Mouse (Mus musculus) spleen, postnatal 14 days (tissue): ENCODE results near the gene Tnrc6c.

ENCODE experiments used
- DNase-seq, 2 experiments: peaks; one replicate each; pipeline ENCODE4 v3.0.0; 2021 to 2022; ENCODE audit warnings: low spot score in 2 of 2

The Tnrc6c gene

DNA sequence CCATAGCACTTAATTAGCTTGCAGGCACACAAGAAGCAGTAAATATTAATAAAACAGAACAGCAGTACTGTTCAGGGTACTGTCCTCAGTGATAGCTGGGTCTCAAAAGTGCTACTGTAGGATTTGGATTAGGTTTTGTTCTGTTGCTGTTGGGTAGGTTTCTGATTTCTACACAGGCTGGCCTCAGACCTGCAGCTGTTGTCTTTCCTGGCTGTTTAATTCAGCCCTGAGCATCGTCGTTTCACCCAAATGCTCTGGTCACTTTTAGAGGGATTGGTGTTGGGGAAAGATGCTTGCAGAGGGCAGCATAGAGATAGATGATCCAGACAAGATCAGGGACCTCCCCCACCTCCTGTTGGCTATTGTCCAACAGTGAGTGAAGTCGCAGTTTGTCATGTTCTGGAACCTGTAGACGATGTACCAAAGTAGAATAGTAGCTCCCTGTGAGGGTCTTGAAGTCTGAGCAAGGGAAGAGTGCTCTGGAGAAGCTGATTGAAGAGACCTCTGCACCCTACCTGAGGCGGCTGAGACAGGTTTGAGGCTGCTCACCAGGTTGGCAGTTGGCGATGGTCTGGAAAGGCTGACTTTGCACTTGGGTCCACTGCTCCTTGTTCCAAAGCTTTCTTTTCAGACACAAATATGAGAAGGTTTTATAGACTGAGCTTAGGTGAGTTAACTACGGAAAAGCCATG lies 75.9 kb downstream of the Tnrc6c start:
- DNase-seq, result no peak

DNA sequence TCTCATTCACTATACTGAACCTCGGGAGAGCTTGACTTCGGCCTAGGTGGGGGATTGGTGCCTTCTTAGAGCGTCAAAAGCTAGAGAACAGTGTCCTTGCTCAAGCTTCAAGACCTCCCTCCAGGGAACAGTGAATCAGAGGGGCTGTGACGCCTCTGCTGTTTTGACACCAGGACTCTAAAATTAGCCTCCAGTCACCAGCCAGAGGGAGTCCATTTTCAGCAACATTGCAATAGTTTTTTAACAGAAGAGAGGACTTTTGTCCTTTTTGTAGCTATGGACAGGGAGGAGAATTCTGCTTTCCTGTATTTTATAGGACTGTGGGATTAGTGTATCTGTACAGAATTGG lies 76.4 kb downstream of the Tnrc6c start:
- DNase-seq, result no peak

DNA sequence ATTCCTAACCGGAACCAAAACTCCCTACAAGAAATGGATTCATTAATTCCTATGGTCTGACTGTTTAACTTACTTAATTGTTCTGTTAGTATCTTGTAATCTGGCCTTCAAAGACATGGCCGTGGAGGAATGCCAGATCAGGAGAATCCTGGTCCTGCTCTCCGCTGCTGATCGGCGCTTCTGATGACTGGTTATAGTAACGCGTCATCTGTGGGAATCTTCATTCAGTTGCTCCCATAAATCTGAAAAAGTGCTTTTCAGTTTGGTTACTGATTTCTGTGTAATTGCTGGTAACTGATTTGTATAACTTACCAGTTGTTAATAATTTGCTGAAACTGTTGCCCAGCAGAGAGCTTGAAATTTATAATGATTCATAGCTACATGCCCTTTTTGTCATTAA lies 77.4 kb downstream of the Tnrc6c start:
- no peak for DNase-seq

DNA sequence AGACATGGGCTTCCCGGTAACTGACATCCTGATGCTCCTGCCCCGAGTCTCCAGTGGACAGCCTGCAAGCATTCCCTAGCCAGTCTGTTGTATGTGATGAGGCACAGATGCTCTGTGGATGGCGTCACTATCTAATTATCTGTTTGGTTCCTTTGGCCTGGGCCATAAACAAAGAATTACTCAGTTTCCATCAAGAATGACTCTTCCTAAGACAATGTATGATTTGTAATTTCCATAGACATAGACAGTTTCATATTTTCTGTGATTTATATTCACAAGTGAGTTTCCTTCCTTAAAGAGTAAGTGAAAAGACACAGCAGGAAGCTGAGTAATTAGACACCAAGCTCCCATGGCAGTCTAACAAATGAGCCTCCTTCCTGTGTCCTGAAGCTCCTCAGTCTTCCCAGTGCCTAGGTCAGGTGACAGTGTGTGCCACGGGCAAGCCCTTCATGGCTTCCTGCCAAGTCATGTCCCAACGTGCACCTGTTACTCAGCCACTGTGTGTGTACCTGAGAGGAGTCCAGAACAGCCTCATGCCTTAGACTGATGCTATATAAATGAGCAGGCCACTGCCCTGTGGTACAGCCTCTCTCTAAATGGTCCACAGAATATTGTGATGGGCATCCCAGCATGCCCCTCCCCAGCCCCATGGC lies 82.1 kb downstream of the Tnrc6c start:
- no peak for DNase-seq

DNA sequence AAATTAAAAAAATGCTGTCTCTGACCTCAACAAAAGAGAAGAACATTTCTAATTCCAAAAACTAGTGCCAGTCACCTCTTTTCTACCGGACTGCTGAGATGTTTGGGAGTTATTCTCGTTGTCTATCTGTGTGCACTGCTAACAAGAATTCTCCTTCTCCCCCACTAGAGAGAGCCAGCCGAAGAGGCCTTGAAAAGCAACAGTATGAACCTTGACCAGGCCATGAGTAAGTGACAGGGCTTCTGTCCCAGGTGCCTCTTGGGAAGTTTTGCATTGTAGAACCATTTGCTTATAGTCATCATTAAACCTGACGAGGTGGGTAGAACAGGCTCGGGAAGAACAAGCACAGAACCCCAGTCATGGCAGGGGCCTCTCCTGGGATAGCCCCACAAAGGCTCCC lies 84.0 kb downstream of the Tnrc6c start:
- no peak for DNase-seq

DNA sequence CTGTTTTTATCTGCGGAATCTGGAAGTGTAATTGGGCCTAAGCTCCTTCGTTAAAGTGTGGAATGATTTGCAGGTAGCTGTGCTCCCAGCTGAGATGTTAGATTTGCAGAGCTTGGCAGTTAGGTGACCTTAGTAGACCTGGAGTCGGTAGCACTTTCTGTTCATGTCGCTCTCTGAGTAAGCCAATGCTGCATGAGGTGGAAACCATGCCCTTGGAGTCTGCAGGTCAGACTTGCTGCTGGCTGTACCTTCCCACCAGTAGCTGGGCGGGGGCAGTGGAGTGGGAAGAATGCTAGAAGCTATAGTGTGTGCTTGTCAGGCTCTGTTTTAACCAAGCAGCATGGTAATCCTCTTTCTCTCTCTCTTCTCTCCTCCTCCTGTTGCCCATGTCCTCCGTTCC lies 87.0 kb downstream of the Tnrc6c start:
- no peak for DNase-seq

DNA sequence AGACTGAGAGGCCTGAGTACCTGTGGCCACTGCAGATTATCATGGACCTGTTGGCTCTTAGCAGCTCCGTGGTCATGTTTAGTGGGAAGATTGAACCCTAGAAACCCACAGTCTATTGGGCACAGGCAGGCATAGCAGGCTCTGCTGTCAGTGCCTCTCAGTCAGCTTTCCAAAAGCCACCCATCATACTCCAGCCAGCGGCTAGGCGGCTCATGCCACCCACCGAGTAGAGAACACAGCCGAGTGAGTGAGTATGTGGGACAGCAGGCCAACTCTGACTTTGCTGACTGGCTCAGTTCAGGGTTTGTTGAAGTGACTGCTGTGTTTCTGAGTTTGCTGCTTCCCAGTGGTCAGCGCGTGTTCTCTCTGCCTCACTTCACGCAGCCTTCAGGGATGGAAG lies 88.2 kb downstream of the Tnrc6c start:
- DNase-seq, result no peak

DNA sequence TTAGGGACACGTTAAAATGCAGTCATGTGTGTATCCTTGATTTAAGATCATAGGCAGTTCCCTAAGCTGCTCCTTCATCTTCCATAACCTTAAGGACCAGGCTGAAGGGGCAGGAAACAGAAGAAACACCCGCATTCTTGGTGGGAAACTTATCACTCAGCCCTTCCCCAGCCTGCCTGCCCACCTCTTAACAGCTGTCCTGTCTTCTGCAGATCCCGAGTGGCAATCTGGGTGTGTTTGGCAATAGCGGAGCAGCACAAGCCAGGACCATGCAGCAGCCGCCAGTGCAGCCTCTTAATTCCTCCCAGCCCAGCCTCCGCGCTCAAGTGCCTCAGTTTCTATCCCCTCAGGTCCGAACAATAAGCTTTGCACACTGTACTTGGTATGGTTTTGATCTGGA lies 88.6 kb downstream of the Tnrc6c start:
- no peak for DNase-seq

DNA sequence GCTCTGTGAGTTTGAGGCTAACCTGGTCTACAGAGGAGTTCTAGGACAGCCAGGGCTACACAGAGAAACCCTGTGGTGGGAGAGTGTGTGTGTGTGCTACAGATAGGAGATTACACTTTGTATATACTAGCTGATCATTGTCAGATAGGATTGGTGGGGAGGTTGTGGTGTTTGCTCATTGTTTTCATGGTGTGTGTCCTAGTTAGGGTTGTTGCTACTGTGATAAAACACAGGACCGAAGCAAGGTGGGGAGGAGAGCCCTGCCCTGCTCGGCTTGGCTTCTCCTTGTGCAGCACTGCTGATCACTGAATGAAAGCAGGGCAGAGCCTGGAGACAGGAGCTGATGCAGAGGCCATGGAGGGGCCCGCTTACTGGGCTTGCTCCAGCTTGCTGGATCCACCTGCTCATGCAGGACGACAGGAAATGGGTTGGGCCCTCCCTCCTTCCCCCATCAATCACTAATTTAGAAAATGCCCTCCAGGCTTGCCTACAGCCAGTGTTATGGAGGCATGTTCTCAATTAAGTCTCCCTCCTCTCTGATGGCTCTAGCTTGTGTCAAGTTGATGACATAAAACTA lies 89.5 kb downstream of the Tnrc6c start:
- DNase-seq, result no peak

DNA sequence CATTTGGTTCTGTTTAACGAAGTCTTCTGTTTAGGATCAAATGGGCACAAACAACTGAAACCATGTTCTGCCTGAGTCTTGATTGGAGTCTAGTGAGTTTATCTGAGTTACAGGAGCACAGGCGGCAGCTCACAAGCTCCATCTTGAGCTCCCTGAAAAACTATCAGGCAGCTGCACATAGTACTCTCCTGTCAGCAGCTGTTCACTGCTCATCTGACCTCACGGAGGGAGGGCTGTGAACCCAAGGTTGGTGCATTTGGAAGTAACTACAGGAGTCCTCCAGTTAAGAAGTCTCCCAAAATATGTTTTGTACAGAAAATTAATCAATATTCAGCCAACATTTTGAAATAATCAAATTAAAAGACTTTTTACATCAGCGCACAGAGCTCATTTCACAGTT lies 94.5 kb downstream of the Tnrc6c start:
- no peak for DNase-seq

DNA sequence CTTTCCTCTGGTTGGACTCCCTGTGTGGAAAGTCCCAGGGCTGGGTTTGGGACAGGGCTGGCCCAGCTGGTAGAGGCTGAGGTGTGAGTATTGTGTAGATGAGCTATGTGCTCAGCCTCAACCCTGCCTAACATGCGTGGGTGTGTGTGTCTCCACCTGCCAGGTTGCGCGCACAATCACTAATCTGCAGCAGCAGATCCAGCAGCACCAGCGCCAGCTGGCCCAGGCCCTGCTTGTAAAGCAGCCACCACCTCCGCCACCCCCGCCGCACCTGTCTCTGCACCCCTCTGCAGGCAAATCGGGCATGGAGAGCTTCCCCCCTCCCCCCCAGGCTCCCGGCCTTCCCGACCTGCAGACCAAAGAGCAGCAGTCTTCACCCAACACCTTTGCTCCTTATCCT lies 95.3 kb downstream of the Tnrc6c start:
- no peak for DNase-seq

DNA sequence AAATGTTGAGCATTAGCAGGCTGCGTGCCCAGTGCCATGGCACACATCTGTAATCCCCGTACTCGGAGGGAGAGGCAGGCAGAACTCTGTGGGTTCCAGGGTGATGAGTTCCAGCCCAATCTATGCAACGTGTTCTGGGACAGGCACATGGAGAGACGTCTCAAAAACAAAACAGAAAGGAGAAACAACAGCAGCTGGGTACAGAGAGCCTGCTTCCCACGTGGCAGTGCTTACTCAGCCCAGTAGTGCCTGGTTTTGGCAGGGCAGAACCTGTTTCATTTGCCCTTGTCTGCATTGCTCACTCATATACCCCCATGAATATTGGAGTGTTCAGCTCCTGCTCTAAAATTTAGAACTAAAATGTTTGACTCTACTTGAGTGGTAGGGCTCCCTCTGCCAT lies 97.5 kb downstream of the Tnrc6c start:
- no peak for DNase-seq

DNA sequence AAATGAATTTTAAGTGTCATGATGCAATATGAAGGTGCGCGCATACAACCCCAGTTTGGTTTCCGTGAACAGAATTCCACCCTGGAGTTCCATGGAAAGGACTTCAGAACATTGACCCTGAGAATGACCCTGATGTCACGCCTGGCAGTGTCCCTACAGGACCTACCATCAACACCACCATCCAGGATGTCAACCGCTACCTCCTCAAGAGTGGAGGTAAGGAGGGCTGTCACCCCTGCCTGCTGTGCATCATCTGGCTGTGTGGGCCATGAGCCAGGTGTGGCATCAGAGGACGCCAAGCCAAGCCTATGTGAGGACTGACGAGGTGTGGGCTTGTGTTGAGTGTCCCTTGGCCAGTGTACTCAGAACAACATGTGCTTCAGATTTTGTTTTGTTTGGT lies 101.8 kb downstream of the Tnrc6c start:
- DNase-seq, result no peak

DNA sequence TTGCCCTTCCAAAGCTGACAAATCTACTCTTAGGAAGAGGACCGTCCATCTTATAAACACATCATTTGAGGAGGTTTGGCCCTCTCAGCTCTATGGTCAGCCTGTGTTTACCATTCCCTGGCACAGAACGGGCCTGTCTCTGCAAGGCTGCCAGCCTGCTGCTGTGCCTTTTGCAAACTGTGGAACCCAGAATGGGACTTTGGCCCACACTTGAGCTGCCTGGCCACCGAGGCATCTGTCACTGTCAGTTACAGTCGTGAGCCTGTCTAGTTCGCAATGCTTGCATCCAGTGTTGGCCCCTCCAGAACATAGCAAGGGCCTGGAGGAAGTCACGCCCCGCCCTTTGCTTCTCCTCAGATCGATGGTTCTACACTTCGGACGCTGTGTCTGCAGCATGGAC lies 105.2 kb downstream of the Tnrc6c start:
- DNase-seq, result no peak

DNA sequence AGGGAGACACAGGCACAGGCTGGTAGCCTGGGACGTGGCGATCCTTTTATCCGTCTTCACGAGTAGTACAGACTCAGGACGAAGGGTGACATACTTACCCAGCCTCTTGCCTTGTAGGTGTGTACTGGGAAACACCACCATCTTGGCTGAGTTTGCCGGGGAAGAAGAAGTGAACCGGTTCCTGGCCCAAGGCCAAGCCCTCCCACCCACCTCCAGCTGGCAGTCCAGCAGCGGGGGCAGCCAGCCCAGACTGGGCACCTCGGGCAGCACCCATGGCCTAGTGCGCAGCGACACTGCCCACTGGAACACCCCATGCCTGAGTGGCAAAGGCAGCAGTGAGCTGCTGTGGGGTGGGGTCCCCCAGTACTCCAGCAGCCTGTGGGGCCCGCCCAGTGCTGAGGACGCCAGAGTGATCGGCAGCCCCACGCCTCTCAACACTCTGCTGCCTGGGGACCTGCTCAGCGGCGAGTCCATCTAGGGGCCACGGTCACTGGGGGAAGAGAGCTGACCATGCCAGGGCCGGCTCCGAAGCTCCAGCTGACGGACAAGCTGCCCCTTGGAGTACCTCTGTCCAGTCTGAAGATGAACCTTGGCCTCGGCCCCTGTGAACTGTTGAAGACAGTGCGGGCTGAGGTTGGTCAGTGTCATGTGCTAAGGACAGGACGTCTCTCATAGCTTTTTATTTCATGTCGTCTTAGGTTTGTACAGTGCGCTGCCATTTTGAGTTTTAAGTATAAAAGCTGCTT lies 106.5 kb downstream of the Tnrc6c start:
- no peak for DNase-seq

DNA sequence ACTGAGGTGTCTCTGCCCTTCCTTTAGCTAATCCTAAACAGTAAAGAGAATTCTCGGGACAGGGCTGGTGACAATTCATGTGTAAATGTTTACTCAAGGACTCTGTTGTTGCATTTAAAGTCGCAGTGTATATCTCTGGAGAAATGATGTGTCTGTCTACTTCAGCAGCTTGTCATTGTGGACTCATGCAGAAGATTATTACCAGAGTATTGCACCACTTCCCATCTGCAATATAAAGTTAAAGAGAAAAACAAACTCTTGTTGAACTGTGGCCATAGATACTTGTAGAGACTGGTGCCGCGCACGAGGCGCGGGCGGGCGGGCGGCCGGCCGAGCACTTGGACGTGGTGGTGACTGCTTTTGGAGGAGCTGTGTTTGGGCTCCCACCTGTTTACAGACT lies 107.7 kb downstream of the Tnrc6c start:
- no peak for DNase-seq

DNA sequence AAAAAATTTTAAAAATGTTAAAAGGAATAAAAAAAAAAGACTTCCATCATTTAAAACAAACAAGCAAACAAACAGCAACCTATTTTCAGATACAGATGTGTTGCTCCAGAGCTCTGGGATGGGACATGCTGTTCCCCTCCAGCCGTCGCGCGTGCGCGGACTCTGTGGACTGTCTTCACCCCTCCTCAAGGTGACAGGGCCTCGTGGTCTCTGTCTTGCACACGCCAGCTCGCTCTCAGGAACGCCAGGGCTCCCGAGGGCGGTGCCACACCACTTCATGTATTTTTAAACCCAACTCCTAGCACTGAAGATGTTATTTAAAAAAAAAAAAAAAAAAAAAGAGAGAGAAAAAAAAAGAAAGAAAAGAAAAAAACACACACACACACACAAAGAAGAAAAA lies 108.2 kb downstream of the Tnrc6c start:
- DNase-seq, result no peak

DNA sequence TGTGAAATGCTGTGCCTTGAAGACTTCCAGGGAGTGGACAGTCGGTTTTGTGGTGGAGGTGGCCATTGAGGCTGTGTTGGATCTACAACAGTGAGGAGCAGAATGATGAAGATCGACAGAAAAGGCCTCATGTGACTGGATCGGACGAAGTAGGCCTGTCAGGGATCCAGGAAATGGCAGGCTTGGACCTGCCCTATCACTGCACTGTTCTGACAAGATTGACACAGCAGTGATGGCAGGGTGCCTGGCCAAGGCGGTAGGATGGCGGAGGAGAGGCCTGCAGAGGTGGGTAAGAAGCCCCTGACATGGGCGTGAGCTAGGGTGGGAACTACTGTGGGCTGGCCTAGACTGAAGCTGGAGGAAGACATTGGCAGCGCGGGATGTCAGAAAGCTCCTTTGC lies 110.2 kb downstream of the Tnrc6c start:
- DNase-seq, result no peak

DNA sequence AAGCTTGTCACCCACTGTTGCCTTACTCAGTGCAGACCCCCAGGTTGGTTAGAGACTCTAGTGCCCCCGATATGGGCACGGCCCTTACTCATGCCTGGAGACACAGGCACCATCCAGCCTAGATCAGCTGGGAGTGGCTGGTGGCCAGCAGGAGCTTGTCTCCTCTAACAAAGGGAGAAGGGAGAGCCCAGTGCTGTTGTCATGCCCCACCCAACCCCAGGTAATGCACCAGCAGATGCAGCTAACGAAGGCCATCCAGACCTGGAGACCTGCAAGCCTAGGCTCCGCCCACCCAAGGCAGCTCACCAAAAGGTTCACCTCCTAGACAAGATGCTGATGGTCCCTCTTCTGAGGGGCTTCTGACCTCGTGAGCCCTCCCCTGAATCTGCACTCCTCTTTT lies 111.3 kb downstream of the Tnrc6c start:
- DNase-seq, result no peak

DNA sequence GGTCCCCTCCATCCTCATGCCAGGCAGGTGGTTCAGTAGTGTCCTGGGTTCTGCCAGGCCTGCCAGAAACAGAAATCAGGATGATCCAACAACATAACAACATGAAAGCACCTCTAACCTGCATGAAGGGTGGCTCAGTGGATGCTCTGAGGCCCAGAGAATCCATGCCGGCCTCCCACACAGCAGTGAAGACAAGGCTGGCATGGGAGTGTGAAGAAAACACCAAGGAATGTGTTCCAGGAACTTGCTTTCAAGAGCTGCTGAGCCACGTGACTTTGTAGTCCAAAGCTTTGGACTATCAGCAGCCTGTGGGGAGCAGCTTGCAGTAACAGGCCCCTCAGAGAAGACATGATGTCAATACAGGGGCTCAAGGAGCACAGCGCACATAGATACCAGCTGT lies 112.2 kb downstream of the Tnrc6c start:
- DNase-seq, result no peak

DNA sequence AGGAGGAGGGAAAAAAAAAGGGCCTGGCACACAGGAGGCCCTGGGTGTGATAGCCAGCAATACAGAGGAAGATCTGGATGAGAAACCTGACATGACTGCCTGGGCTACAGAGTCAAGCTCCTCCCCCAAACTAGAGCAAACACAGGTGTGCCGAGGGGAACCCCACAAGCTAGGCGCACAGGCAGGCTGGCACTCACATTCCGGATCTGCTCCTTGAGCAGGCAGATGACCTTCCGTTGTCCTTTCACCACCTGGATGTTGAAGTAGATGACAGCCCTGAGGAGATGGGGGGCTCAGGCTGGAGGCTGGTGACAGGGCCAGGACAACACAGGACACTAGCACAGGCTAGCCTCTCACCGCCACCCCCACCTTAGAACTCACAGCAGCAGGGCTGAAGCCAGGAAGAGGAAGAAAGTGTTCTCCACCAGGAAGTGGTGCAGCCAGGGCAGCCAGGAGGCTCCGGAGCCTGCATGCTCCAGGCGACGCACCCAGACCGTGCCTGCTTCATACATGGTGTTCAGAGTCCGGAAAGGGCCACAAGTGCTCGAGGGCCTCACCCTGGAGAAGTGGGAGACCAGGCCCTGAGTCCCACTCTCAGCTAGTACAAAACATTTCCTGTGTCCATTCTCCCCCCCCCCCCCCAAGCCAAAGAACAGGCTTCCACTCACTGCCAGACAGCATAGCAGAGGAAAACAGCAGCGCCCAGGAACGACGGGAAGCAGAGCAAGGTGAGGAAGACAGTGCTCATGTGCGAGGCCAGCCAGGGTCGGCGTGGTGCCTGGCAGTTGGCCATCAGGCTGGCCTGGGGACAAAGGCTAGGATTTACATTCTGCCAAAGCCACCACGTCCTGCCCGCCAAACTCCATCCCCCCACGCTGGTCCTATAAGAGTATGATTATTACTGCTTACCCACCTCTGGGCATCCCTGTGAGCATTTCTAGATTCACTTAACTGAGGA lies 114.9 kb downstream of the Tnrc6c start:
- DNase-seq, result no peak

DNA sequence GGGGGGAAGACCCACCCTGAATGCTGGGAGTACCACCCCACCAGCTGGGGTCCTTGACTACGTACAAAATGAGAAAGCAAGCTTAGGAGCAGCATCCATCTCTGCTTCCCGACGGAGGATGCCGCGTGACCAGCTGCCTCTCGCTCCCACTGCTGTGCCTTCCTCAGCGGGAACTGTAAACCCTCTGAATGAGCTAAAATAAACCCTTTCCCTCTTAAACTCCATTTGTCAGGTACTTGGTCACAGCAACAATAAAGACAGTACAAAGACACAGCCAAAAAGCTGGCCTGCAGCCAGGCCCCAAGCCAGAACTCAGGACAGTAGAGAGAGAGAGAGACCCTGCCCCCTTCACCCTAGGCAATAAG lies 115.6 kb downstream of the Tnrc6c start:
- no peak for DNase-seq
